ENCODE assay signal across 25 mouse cellular contexts in genomic region chr5:127929687-127930086, GRCm38 (mm10).
"Had no signal": no experiment of that assay in that cellular context is flagged by ENCODE, and none has a peak within 500 bp of the region (broad histone marks: within the 10 kb centered on the region; RNA-seq: fewer than 3 reads in every experiment).

No protein-coding gene starts in this region.

- H3K36me3 ChIP-seq: heart, embryonic 10.5 days; heart, embryonic 12.5 days; hindbrain, embryonic 10.5 days; hindbrain, embryonic 12.5 days; intestine, embryonic 15.5 days; limb, embryonic 10.5 days; limb, embryonic 12.5 days had no signal

- H3K4me1 ChIP-seq: heart, embryonic 10.5 days; heart, embryonic 12.5 days; hindbrain, embryonic 12.5 days; intestine, embryonic 15.5 days; limb, embryonic 10.5 days; limb, embryonic 12.5 days had no signal

- H3K27ac ChIP-seq: gastrocnemius, adult 2 months; heart, embryonic 10.5 days; hindbrain, embryonic 10.5 days; hindbrain, embryonic 12.5 days; hindbrain, embryonic 14.5 days; intestine, embryonic 15.5 days; layer of hippocampus, adult 2 months; left cerebral cortex, adult 2 months; limb, embryonic 10.5 days; limb, embryonic 12.5 days had no signal

- ATAC-seq: inflammation-experienced regulatory T-cells, adult 6 months; intestine, embryonic 15.5 days; intestine, postnatal 0 days had no signal

- H3K9me3 ChIP-seq: heart, embryonic 10.5 days; hindbrain, embryonic 10.5 days; hindbrain, embryonic 12.5 days; intestine, embryonic 15.5 days; limb, embryonic 10.5 days; limb, embryonic 12.5 days had no signal

- H3K4me3 ChIP-seq: gastrocnemius, adult 2 months; heart, embryonic 10.5 days; heart, embryonic 12.5 days; hindbrain, embryonic 10.5 days; hindbrain, embryonic 12.5 days; intestine, embryonic 15.5 days; layer of hippocampus, adult 2 months; left cerebral cortex, adult 2 months; limb, embryonic 10.5 days; limb, embryonic 12.5 days had no signal

- H3K4me2 ChIP-seq: heart, embryonic 12.5 days; hindbrain, embryonic 12.5 days; hindbrain, embryonic 14.5 days; intestine, embryonic 15.5 days; limb, embryonic 12.5 days; liver, embryonic 11.5 days had no signal

- DNase-seq: gastrocnemius, adult 2 months; gastrocnemius, postnatal 10 days; gastrocnemius, postnatal 25 days; heart, adult 18-20 months; heart, postnatal 10 days; heart, postnatal 4 days; kidney, adult 18-20 months; kidney, adult 8-10 months; kidney, postnatal 10 days; kidney, postnatal 25 days; kidney, postnatal 4 days; liver had no signal

- H3K27me3 ChIP-seq: heart, embryonic 12.5 days; intestine, embryonic 15.5 days; limb, embryonic 12.5 days had no signal

- H3K9ac ChIP-seq: heart, embryonic 12.5 days; hindbrain, embryonic 12.5 days; hindbrain, embryonic 14.5 days; intestine, embryonic 15.5 days; limb, embryonic 12.5 days had no signal
